Mouse (Mus musculus) heart, adult 2 months (tissue): ENCODE measurements around the gene Pde4c.

Experiments used
- CTCF ChIP-seq: fragments of 200-600 bp; IDR thresholded peaks from 2 replicates; pipeline ENCODE4 v1.8.1; 2022; ENCODE audit warnings: antibody characterized with exemption, mild to moderate bottlenecking, moderate library complexity
- POLR2A ChIP-seq: fragments of 200-500 bp; IDR thresholded peaks from 2 replicates; pipeline ENCODE4 v1.6.1; 2011; ENCODE audit warnings: mild to moderate bottlenecking, low read depth, low read length, control low read depth; ENCODE audit not compliant: insufficient read depth

DNA sequence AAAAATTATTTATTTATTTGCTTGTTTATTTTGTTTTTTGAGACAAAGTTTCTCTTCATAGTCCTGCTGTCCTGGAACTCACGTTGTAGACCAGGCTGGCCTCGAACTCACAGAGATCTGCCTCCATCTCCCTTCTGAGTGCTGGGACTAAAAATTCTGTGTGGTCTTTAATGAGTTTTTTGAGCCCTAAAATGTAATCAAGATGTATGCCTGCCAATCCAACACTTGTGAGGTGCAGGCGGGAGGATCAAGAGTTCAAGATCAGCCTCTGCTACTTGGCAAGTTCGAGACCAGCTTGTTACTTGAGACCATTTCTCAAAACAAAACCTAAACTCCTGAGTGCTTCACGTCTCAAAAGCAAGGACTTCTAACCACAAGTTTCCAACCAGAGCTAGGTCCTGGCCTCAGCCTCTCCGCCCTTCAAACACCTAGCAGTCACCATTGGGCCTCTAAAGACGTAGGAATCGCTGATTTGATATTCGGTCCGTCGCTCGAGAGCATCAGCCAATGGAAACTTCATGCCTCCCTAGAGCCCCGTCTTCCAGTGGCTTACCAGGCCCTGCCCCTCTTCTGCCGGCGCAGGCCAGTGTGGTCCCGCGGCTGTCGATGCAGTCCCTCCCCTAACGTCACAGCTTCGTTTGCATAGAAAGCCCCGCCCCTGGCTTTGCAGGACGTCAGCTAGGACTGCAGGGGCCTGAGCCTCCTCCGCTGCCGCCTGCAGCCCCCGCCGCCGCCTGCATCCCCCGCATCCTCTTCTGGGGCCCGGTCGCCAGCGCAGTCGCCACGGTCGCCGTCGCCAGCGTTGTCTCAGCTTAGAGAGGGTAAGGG, 30.7 kb downstream of the Pde4c start, which contains the start of gene Rab3a:
- TF ChIP-seq CTCF = 0 out of 2 replicates have a peak, but pooled peaks have one; percentile 5
- TF ChIP-seq POLR2A = peak; percentile 87
